Mouse (Mus musculus) embryonic fibroblast, embryonic 13.5 days (primary cell): ENCODE data around the gene Disc1.
A peak's percentile ranks its signal among the peaks of the same experiment; 100 is the strongest.

Experiments used
- CTCF ChIP-seq: IDR thresholded peaks from 2 replicates; pipeline ENCODE4 v1.5.1; 2011; ENCODE audit warnings: mild to moderate bottlenecking, control low read depth, low read length, moderate library complexity, borderline replicate concordance; ENCODE audit not compliant: insufficient read depth
- POLR2A ChIP-seq: IDR thresholded peaks from 2 replicates; pipeline ENCODE4 v1.6.1; 2011; ENCODE audit warnings: low read depth, mild to moderate bottlenecking, control low read depth, low read length, moderate library complexity

DNA sequence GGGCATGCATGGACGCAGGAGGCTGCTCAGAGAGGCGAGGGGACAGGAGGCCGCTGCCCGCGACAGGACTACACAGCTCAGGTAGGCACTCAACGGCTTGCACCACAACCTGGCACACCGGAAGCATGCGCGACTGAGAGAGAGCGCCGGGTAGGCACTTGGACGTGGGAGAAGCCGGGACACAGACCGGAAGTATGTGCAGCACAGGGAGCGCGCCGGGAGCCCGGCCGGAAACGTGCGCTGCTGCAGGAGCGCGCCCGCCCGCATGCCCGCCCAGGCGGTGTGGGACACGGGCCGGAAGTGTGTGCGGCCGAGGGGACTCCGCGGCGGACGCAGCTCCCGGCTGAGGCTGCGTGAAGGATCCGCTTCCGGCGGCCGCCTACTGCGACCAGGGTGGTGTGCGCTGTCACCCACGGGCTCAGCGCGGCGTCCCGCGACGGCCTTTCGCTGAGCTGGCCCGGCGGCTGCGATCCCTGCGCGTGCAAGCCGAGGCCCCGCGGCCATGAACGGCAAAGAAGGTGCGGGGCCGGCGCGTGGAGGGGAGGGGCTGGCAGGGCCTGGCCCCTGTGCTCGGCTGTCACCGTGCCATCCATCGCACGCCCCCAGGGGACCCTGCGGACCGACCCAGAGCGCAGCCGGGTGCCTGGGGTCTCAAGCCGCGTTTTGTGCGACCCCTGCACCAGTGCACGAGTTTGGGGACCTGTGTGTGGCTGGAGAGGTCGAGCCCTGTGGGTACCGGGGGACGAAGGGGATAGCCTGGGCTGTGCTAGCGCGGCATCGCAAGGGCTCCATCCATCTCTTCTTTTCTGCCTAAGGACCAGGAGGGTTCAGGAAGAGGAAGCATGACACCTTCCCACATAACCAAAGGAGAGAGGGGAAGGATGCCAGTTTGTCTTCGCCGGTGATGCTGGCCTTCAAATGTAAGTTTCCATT is 41.0 kb upstream of the Disc1 start, which contains the start of gene Tsnax:
- TF ChIP-seq CTCF, result no peak
- peak; percentile 59 for TF ChIP-seq POLR2A
